Mouse (Mus musculus) hindbrain, embryonic 12.5 days (tissue): ENCODE results near the gene Dgkg. TPM values are rescaled to one million over a fixed set of nuclear protein-coding genes. Genes with fewer than 3 reads are reported as not detected.

Source experiments
- ATAC-seq: fragments of 200-750 bp; cut with Nextera tagmentation; 2 replicates; pipeline ENCODE4 v1.8.0; 2017; ENCODE audit warnings: moderate TSS enrichment; ENCODE audit not compliant: low FRiP score
- H3K27ac ChIP-seq: fragments of 300-500 bp; sonication (generic); 2 replicates; pipeline ENCODE4 v1.5.1; 2016; ENCODE audit warnings: mild to moderate bottlenecking
- H3K27me3 ChIP-seq: fragments of 300-500 bp; sonication (generic); 2 replicates; pipeline ENCODE4 v1.6.1; 2016; ENCODE audit warnings: mild to moderate bottlenecking
- H3K36me3 ChIP-seq: fragments of 300-500 bp; sonication (generic); 2 replicates; pipeline ENCODE4 v1.6.1; 2016; ENCODE audit warnings: mild to moderate bottlenecking
- H3K4me1 ChIP-seq: fragments of 300-500 bp; sonication (generic); 2 replicates; pipeline ENCODE4 v1.6.1; 2016
- H3K4me2 ChIP-seq: fragments of 300-500 bp; sonication (generic); replicated peaks from 2 replicates; pipeline ENCODE4 v1.6.1; 2016; ENCODE audit warnings: mild to moderate bottlenecking
- H3K4me3 ChIP-seq: fragments of 300-500 bp; sonication (generic); 2 replicates; pipeline ENCODE4 v1.5.1; 2016; ENCODE audit warnings: mild to moderate bottlenecking
- H3K9ac ChIP-seq: fragments of 300-500 bp; sonication (generic); 2 replicates; pipeline ENCODE4 v1.6.1; 2016; ENCODE audit warnings: mild to moderate bottlenecking, moderate library complexity
- H3K9me3 ChIP-seq: fragments of 300-500 bp; sonication (generic); replicated peaks from 2 replicates; pipeline ENCODE4 v1.6.1; 2016; ENCODE audit warnings: mild to moderate bottlenecking
- WGBS: fragments of 180-500 bp; shearing (Covaris S2); methylation state at CpG from one replicate; pipeline ENCODE4 v1.1.7; 2016; 5-methylcytosine and 5-hydroxymethylcytosine counted together
- polyA plus RNA-seq: library from polyadenylated mRNA; unstranded; fragments of >200 nt; fragmentation: Nextera tagmentation; extraction: Ambion mirVana; gene quantifications from 2 replicates; pipeline ENCODE4 v1.2.1, GENCODE M21; 2016

Gene Dgkg
- polyA plus RNA-seq, 1 experiment from 2014 or later, result 0.17 TPM

- no peak overlapping the region for H3K27ac ChIP-seq
- 78% methylated on average over 4 of the region's 4 CpGs for WGBS
- H3K4me3 ChIP-seq, result no peak overlapping the region
- H3K9me3 ChIP-seq, result no peaks in the 10 kb centered on the region
- peaks cover 3% of the 10 kb centered on the region for H3K27me3 ChIP-seq
- no peaks in the 10 kb centered on the region for H3K4me1 ChIP-seq
- no peaks in the 10 kb centered on the region for H3K36me3 ChIP-seq
- no peak overlapping the region for H3K4me2 ChIP-seq
- no peak for ATAC-seq
- no peak overlapping the region for H3K9ac ChIP-seq
Observed at GRCm38 (mm10) chr16:22664033-22664432, 7.0 kb upstream of the Dgkg start.

GRCm38 (mm10) chr16:22663136-22663535 lies 6.1 kb upstream of the Dgkg start:
- no peaks in the 10 kb centered on the region for H3K36me3 ChIP-seq
- H3K4me3 ChIP-seq, result no peak overlapping the region
- H3K4me1 ChIP-seq, result no peaks in the 10 kb centered on the region
- 44% methylated on average over 2 of the region's 2 CpGs for WGBS
- ATAC-seq, result no peak
- H3K4me2 ChIP-seq, result no peak overlapping the region
- no peak overlapping the region for H3K9ac ChIP-seq
- H3K9me3 ChIP-seq, result no peaks in the 10 kb centered on the region
- H3K27me3 ChIP-seq, result peaks cover 11% of the 10 kb centered on the region
- no peak overlapping the region for H3K27ac ChIP-seq

GRCm38 (mm10) chr16:22661076-22661475 lies 4.1 kb upstream of the Dgkg start:
- 70% methylated on average over 5 of the region's 5 CpGs for WGBS
- no peak for ATAC-seq
- Histone ChIP-seq H3K9ac (no peak overlapping the region), H3K4me3 (no peak overlapping the region), H3K4me2 (no peak overlapping the region), H3K27me3 (peaks cover 32% of the 10 kb centered on the region), H3K27ac (no peak overlapping the region), H3K36me3 (no peaks in the 10 kb centered on the region), H3K4me1 (peaks cover 12% of the 10 kb centered on the region), H3K9me3 (no peaks in the 10 kb centered on the region)

- no peak for ATAC-seq
- Histone ChIP-seq H3K27ac (no peak overlapping the region), H3K36me3 (no peaks in the 10 kb centered on the region), H3K9ac (no peak overlapping the region), H3K4me3 (no peak overlapping the region), H3K27me3 (peaks cover 52% of the 10 kb centered on the region), H3K9me3 (no peaks in the 10 kb centered on the region), H3K4me1 (peaks cover 15% of the 10 kb centered on the region), H3K4me2 (no peak overlapping the region)
- WGBS, result 74% methylated on average over 16 of the region's 16 CpGs
Observed at GRCm38 (mm10) chr16:22657874-22658789, 1.1 kb upstream of the Dgkg start.

- WGBS, result 8% methylated on average over 11 of the region's 11 CpGs
- Histone ChIP-seq H3K36me3 (no peaks in the 10 kb centered on the region), H3K9me3 (no peaks in the 10 kb centered on the region), H3K4me3 (no peak overlapping the region), H3K4me2 (peak overlapping the region; percentile 95), H3K9ac (no peak overlapping the region), H3K27ac (no peak overlapping the region), H3K27me3 (peaks cover 52% of the 10 kb centered on the region), H3K4me1 (peaks cover 15% of the 10 kb centered on the region)
- no peak for ATAC-seq
Observed at GRCm38 (mm10) chr16:22655812-22656211, 1.2 kb downstream of the Dgkg start.

- 61% methylated on average over 5 of the region's 5 CpGs for WGBS
- H3K4me2 ChIP-seq, result no peak overlapping the region
- ATAC-seq, result no peak
- no peak overlapping the region for H3K27ac ChIP-seq
- H3K4me1 ChIP-seq, result peaks cover 15% of the 10 kb centered on the region
- no peaks in the 10 kb centered on the region for H3K9me3 ChIP-seq
- no peak overlapping the region for H3K4me3 ChIP-seq
- peaks cover 52% of the 10 kb centered on the region for H3K27me3 ChIP-seq
- H3K36me3 ChIP-seq, result no peaks in the 10 kb centered on the region
- H3K9ac ChIP-seq, result no peak overlapping the region
Observed at GRCm38 (mm10) chr16:22655223-22655622, 1.8 kb downstream of the Dgkg start.

- Histone ChIP-seq H3K27ac (no peak overlapping the region), H3K4me1 (peaks cover 15% of the 10 kb centered on the region), H3K4me3 (no peak overlapping the region), H3K4me2 (no peak overlapping the region), H3K9me3 (no peaks in the 10 kb centered on the region), H3K36me3 (no peaks in the 10 kb centered on the region), H3K9ac (no peak overlapping the region), H3K27me3 (peaks cover 50% of the 10 kb centered on the region)
- no peak for ATAC-seq
- 70% methylated on average over 2 of the region's 2 CpGs for WGBS
Observed at GRCm38 (mm10) chr16:22654477-22654835, 2.6 kb downstream of the Dgkg start.

GRCm38 (mm10) chr16:22653817-22654476 lies 3.1 kb downstream of the Dgkg start:
- ATAC-seq, result no peak
- H3K4me1 ChIP-seq, result peaks cover 15% of the 10 kb centered on the region
- H3K27me3 ChIP-seq, result peaks cover 49% of the 10 kb centered on the region
- 92% methylated on average over 11 of the region's 11 CpGs for WGBS
- no peak overlapping the region for H3K27ac ChIP-seq
- H3K9me3 ChIP-seq, result no peaks in the 10 kb centered on the region
- H3K4me2 ChIP-seq, result no peak overlapping the region
- H3K4me3 ChIP-seq, result no peak overlapping the region
- no peaks in the 10 kb centered on the region for H3K36me3 ChIP-seq
- no peak overlapping the region for H3K9ac ChIP-seq

- Histone ChIP-seq H3K4me2 (no peak overlapping the region), H3K27me3 (peaks cover 22% of the 10 kb centered on the region), H3K36me3 (no peaks in the 10 kb centered on the region), H3K27ac (no peak overlapping the region), H3K9ac (no peak overlapping the region), H3K4me3 (no peak overlapping the region), H3K9me3 (no peaks in the 10 kb centered on the region), H3K4me1 (peaks cover 5% of the 10 kb centered on the region; the same call in 1 of the 2 replicates)
- no peak for ATAC-seq
- WGBS, result 67% methylated on average over 3 of the region's 3 CpGs
Observed at GRCm38 (mm10) chr16:22651244-22651643, 5.8 kb downstream of the Dgkg start.

GRCm38 (mm10) chr16:22645256-22645655 lies 11.8 kb downstream of the Dgkg start:
- H3K9ac ChIP-seq, result no peak overlapping the region
- no peaks in the 10 kb centered on the region for H3K9me3 ChIP-seq
- no peaks in the 10 kb centered on the region for H3K36me3 ChIP-seq
- no peak for ATAC-seq
- H3K4me1 ChIP-seq, result no peaks in the 10 kb centered on the region
- 100% methylated on average over 1 of the region's 1 CpGs for WGBS
- H3K27me3 ChIP-seq, result no peaks in the 10 kb centered on the region; the same call in 1 of the 2 replicates
- no peak overlapping the region for H3K27ac ChIP-seq
- no peak overlapping the region for H3K4me2 ChIP-seq
- no peak overlapping the region for H3K4me3 ChIP-seq

GRCm38 (mm10) chr16:22643460-22643859 lies 13.6 kb downstream of the Dgkg start:
- Histone ChIP-seq H3K4me1 (no peaks in the 10 kb centered on the region), H3K9me3 (no peaks in the 10 kb centered on the region), H3K27me3 (no peaks in the 10 kb centered on the region; the same call in 1 of the 2 replicates), H3K27ac (no peak overlapping the region), H3K4me2 (no peak overlapping the region), H3K36me3 (no peaks in the 10 kb centered on the region), H3K9ac (no peak overlapping the region), H3K4me3 (no peak overlapping the region)
- no peak for ATAC-seq
- 75% methylated on average over 8 of the region's 8 CpGs for WGBS

- WGBS, result 89% methylated on average over 6 of the region's 6 CpGs
- no peak overlapping the region for H3K9ac ChIP-seq
- no peak for ATAC-seq
- H3K27me3 ChIP-seq, result no peaks in the 10 kb centered on the region; the same call in 1 of the 2 replicates
- no peak overlapping the region for H3K4me2 ChIP-seq
- no peak overlapping the region for H3K4me3 ChIP-seq
- no peaks in the 10 kb centered on the region for H3K4me1 ChIP-seq
- H3K27ac ChIP-seq, result no peak overlapping the region
- no peaks in the 10 kb centered on the region for H3K36me3 ChIP-seq
- H3K9me3 ChIP-seq, result no peaks in the 10 kb centered on the region
Observed at GRCm38 (mm10) chr16:22642953-22643352, 14.1 kb downstream of the Dgkg start.
